Mouse (Mus musculus) limb, embryonic 10.5 days (tissue): ENCODE data around the gene Aff3. TPM values are rescaled to one million over a fixed set of nuclear protein-coding genes. Genes with fewer than 3 reads are reported as not detected.

Source experiments
- DNase-seq: peaks from one replicate; pipeline ENCODE4 v3.0.0-alpha.2; 2017; ENCODE audit warnings: low spot score
- H3K27ac ChIP-seq: fragments of 300-500 bp; sonication (generic); 2 replicates; pipeline ENCODE4 v1.5.1; 2016; ENCODE audit warnings: mild to moderate bottlenecking
- H3K27me3 ChIP-seq: fragments of 300-500 bp; sonication (generic); 2 replicates; pipeline ENCODE4 v1.6.1; 2016; ENCODE audit warnings: low read depth, mild to moderate bottlenecking; ENCODE audit not compliant: poor library complexity, severe bottlenecking
- H3K36me3 ChIP-seq: fragments of 300-500 bp; sonication (generic); 2 replicates; pipeline ENCODE4 v1.6.1; 2016; ENCODE audit warnings: mild to moderate bottlenecking, moderate library complexity
- H3K4me1 ChIP-seq: fragments of 300-500 bp; sonication (generic); 2 replicates; pipeline ENCODE4 v1.6.1; 2016
- H3K4me3 ChIP-seq: fragments of 300-500 bp; sonication (generic); 2 replicates; pipeline ENCODE4 v1.5.1; 2016; ENCODE audit warnings: mild to moderate bottlenecking, moderate library complexity
- H3K9me3 ChIP-seq: fragments of 300-500 bp; sonication (generic); replicated peaks from 2 replicates; pipeline ENCODE4 v1.6.1; 2016; ENCODE audit warnings: mild to moderate bottlenecking
- WGBS: fragments of 180-500 bp; shearing (Covaris S2); methylation state at CpG from one replicate; pipeline ENCODE4 v1.1.7; 2016; 5-methylcytosine and 5-hydroxymethylcytosine counted together
- polyA plus RNA-seq: library from polyadenylated mRNA; unstranded; fragments of >200 nt; fragmentation: Nextera tagmentation; extraction: Ambion mirVana; gene quantifications from 2 replicates; pipeline ENCODE4 v1.2.1, GENCODE M21; 2016

The Aff3 gene
- polyA plus RNA-seq, 1 experiment from 2014 or later: 38.8 TPM

DNA sequence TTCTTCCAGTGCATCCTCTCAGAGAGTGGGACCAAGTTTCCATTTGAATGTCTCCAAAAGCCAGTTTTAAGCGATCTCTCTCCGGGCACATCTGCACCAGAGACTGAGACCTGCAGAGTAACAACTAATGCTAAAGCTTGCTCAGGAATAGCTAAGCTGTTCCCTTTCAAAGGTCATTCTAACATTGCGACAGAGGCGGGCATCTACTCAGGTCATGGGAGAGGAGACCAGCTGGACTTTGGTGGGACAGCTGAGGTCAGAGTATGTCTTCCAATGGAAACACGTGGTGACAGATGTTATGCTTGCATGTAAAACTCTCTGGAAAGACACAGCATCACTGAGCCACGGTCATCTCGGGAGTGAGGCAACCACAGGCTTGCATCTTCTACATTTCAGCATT is 488.7 kb downstream of the Aff3 start:
- Histone ChIP-seq H3K27me3 (no peaks in the 10 kb centered on the region), H3K36me3 (peaks cover 54% of the 10 kb centered on the region), H3K4me3 (no peak overlapping the region), H3K9me3 (no peaks in the 10 kb centered on the region), H3K27ac (no peak overlapping the region), H3K4me1 (no peaks in the 10 kb centered on the region)
- 90% methylated on average over 7 of the region's 7 CpGs for WGBS
- no peak for DNase-seq

DNA sequence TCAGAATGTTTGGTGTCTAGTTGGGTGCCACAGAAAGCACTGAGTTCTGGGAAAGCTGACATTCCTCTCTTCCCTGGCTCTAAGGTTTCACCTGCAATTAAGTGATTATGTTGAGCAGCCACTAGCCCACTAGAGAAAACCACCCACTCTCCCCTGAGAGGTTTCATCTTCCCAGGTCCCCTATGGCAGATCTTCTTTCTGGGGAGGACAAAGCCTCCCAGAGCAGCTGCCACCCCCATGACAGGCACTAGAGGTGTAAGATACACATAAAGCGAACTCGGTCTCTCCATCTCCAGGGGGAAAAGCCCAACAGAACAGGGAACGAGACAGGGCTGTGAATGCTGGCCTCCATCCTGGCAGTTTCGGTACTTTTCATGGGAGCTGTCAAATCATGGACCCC is 492.9 kb downstream of the Aff3 start:
- H3K27ac ChIP-seq: no peak overlapping the region
- H3K4me1 ChIP-seq: no peaks in the 10 kb centered on the region
- no peak overlapping the region for H3K4me3 ChIP-seq
- no peaks in the 10 kb centered on the region for H3K27me3 ChIP-seq
- DNase-seq: no peak
- no peaks in the 10 kb centered on the region for H3K9me3 ChIP-seq
- WGBS: 92% methylated on average over 4 of the region's 4 CpGs
- peaks cover 13% of the 10 kb centered on the region for H3K36me3 ChIP-seq

GRCm38 (mm10) chr1:38165696-38166095 is 499.1 kb downstream of the Aff3 start:
- DNase-seq: no peak
- Histone ChIP-seq H3K9me3 (no peaks in the 10 kb centered on the region), H3K36me3 (no peaks in the 10 kb centered on the region), H3K27me3 (no peaks in the 10 kb centered on the region), H3K4me3 (no peak overlapping the region), H3K27ac (no peak overlapping the region), H3K4me1 (peaks cover 3% of the 10 kb centered on the region; the same call in 1 of the 2 replicates)
- WGBS: 80% methylated on average over 2 of the region's 2 CpGs

DNA sequence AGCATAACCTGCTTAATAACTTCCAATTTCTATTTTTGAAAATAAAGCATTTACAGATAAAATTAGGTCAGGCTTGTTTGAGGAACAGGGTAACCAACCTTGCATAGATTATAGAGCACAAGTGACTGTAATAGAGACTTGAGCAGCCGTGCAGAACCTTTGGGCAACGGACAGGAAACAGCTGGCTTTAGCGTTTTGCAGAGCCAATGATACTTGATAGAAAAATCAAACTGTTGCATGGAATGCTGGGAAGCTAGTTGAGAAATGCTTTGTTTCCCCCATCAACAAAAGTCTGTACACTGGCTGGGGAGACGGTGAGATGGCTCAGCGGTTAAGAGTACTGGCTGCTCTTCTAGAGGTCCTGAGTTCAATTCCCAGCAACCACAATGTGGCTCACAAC is 514.7 kb downstream of the Aff3 start:
- H3K36me3 ChIP-seq: no peaks in the 10 kb centered on the region
- H3K4me1 ChIP-seq: no peaks in the 10 kb centered on the region
- no peak overlapping the region for H3K4me3 ChIP-seq
- H3K27ac ChIP-seq: no peak overlapping the region
- WGBS: 87% methylated on average over 5 of the region's 5 CpGs
- H3K9me3 ChIP-seq: no peaks in the 10 kb centered on the region
- DNase-seq: no peak
- no peaks in the 10 kb centered on the region for H3K27me3 ChIP-seq

- H3K27ac ChIP-seq: no peak overlapping the region
- no peaks in the 10 kb centered on the region for H3K4me1 ChIP-seq
- no peaks in the 10 kb centered on the region for H3K9me3 ChIP-seq
- H3K36me3 ChIP-seq: no peaks in the 10 kb centered on the region
- no peak for DNase-seq
- H3K4me3 ChIP-seq: no peak overlapping the region
- 95% methylated on average over 4 of the region's 4 CpGs for WGBS
- H3K27me3 ChIP-seq: no peaks in the 10 kb centered on the region
These were observed 518.7 kb downstream of the Aff3 start for GRCm38 (mm10) chr1:38146008-38146407.

DNA sequence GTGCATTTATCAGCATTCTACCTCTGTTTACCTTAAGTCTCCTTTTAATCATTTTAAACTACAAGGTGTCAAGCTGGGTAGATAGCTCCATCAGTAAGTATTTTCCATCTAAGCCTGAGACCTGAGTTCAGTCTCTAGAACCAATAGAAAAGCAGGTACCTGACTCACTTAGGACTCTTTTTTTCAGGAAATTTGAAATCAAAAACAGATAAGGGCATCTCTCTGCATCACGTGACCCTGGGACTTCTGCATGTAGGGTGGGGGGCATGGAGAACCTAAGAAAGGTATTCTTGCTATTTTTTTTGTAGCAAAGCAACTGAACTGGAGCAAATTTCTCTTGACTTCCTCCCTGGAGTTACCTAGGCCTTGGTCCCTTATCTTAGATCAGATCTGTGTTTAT is 523.4 kb downstream of the Aff3 start:
- Histone ChIP-seq H3K27ac (no peak overlapping the region), H3K9me3 (no peaks in the 10 kb centered on the region), H3K27me3 (no peaks in the 10 kb centered on the region), H3K4me1 (no peaks in the 10 kb centered on the region), H3K36me3 (no peaks in the 10 kb centered on the region), H3K4me3 (no peak overlapping the region)
- WGBS: 87% methylated on average over 1 of the region's 1 CpGs
- DNase-seq: no peak

DNA sequence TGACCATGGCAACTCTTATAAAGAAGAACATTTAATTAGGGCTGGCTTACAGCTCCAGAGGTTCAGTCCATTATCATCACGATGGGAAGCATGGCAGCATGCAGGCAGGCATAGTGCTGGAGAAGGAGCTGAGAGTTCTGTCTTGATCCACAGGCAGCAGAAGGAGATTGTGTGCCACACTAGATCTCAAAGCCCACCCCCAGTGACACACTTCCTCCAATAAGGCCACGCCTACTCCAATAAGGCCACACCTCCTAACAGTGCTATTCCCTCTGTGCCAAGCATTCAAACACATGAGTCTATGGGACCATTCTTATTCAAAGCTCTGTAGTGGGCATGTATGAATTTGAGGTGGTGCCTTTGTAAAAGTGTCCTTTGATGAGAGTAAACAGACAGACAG is 523.8 kb downstream of the Aff3 start:
- Histone ChIP-seq H3K9me3 (no peaks in the 10 kb centered on the region), H3K36me3 (no peaks in the 10 kb centered on the region), H3K27me3 (no peaks in the 10 kb centered on the region), H3K27ac (no peak overlapping the region), H3K4me1 (no peaks in the 10 kb centered on the region), H3K4me3 (no peak overlapping the region)
- WGBS: 83% methylated on average over 2 of the region's 2 CpGs
- no peak for DNase-seq

DNA sequence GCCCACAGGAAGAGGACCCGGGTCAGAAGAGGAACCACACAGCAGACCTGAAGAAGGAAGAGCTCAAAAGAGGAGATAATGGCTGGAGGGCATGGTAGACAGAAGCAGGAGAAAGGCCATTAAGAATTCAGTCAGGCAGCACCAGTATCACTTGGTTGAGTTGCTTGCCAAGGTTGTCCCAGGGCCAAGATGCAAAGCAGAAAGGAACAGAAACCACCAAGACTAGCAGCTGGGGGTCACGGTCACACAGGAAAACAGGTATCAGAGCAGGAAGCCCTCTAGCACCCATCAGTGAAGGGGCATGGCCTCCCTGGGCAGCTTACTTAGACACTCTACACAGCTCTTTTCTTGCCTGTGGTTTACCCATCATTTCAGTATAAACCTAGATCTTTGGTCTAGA is 525.4 kb downstream of the Aff3 start:
- 81% methylated on average over 2 of the region's 2 CpGs for WGBS
- Histone ChIP-seq H3K9me3 (no peaks in the 10 kb centered on the region), H3K27ac (no peak overlapping the region), H3K4me3 (no peak overlapping the region), H3K27me3 (no peaks in the 10 kb centered on the region), H3K4me1 (no peaks in the 10 kb centered on the region), H3K36me3 (no peaks in the 10 kb centered on the region)
- no peak for DNase-seq

DNA sequence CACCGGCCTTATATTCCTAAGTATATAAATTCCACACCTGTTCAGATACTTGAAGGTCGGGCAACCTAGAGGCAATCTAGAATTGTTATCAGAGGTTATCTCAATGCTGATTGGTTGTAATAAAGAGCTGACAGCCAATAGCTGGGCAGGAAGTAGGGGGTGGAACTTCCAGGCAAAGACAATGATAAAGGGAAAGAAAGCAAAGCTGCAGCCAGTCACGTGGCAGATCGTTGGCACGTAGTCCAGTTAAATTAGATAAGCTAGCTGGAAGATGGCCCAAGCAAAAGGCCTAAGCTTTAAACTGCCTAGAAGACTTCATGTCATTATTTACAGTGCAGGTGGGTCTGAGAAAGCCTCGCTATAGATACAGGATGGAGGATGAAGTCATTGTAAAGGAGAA is 531.8 kb downstream of the Aff3 start:
- 78% methylated on average over 6 of the region's 6 CpGs for WGBS
- Histone ChIP-seq H3K27ac (no peak overlapping the region), H3K4me3 (no peak overlapping the region), H3K36me3 (no peaks in the 10 kb centered on the region), H3K27me3 (no peaks in the 10 kb centered on the region), H3K4me1 (peaks cover 15% of the 10 kb centered on the region), H3K9me3 (no peaks in the 10 kb centered on the region)
- DNase-seq: no peak

DNA sequence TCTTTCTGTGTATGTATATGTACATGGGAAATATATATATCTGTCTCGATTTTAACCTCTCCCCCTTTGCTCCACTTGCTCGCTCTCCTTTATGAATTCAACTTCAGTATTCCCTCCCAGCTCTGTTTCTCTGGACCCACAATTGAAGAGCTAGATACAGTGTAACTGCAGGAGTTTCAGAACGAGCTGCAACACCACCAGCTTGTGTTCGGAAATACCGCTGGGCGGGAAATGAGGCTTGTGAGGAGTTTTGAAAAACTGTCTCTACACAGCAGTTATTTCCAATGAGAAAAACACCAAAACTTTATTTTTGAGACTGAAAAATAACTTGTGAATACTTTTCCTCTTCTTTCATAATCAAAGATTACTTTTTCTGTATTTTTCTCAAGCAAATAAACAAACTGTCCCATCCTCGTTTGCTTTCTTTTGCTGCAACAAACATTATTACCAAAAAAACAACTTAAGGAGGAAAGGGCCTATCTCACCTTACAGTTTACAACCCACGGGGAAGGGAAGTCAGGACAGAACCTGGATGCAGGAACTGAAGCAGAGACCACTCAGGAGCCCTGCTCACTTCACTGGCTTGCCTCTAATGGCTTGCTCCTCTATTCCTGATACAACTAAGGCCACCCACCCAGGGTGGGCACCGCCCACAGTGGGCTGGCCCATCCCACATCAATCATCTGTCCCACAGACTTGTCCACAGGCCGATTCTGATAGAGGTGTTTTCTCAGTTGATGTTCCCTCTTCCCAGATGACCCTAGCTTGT is 533.9 kb downstream of the Aff3 start:
- H3K27ac ChIP-seq: peak overlapping the region; percentile 99; the same call in 1 of the 2 replicates
- WGBS: 59% methylated on average over 10 of the region's 10 CpGs
- H3K36me3 ChIP-seq: no peaks in the 10 kb centered on the region
- H3K4me1 ChIP-seq: peaks cover 25% of the 10 kb centered on the region
- H3K27me3 ChIP-seq: no peaks in the 10 kb centered on the region
- no peaks in the 10 kb centered on the region for H3K9me3 ChIP-seq
- peak overlapping the region; percentile 94; the same call in 1 of the 2 replicates for H3K4me3 ChIP-seq
- no peak for DNase-seq

DNA sequence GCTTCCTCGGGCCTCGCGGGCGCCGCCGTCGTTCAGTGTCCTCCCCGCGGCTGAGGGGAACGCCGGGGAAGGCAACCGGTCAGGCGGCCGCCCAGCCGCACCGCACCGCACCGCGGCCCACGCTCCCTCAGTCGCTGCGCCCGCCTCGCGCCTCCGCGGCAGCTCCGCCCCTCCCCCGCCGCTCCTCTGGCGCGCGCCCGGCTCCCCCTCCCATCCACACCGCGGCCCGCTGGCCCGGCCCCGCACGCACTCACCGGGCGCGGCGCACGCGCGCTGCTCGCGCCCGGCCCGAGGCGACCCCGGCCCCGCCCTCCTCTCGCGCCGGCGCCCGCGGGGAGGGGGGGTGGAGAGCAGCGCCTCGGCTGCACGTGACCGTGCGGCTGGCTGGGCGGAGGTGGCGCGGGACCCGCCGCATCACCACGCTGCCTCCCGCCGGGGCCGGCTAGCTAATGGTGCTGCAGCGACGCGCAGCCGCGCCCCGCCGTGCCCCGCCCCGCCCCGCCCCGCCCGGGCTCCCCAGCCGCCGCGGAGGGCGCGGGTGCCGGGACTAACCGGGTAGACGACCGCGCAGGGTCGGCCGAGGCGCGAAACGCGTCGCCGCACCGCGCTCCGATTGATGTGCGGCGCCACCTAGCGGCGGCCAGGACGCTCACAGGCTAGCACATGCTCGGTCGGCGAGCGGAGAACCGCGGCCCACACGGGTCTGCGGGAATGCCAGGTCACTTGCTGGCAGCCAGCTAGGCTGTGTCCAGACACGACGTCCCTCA is 535.1 kb downstream of the Aff3 start, which contains the start of gene Rev1:
Gene Rev1 (minus strand): TSS at position 301 of the 767 bp plus-strand sequence.
- H3K4me1 ChIP-seq: peaks cover 25% of the 10 kb centered on the region
- H3K27me3 ChIP-seq: no peaks in the 10 kb centered on the region
- peak within 1 kb of the TSS; percentile 94 for H3K4me3 ChIP-seq
- DNase-seq: peak; percentile 94
- no peaks in the 10 kb centered on the region for H3K36me3 ChIP-seq
- under 1% methylated on average over 99 of the region's 122 CpGs for WGBS
- H3K27ac ChIP-seq: peak within 1 kb of the TSS; percentile 99
- H3K9me3 ChIP-seq: no peaks in the 10 kb centered on the region

GRCm38 (mm10) chr1:38128919-38129436 is 535.8 kb downstream of the Aff3 start:
- H3K27me3 ChIP-seq: no peaks in the 10 kb centered on the region
- peak; percentile 72 for DNase-seq
- peaks cover 25% of the 10 kb centered on the region for H3K4me1 ChIP-seq
- H3K36me3 ChIP-seq: no peaks in the 10 kb centered on the region
- WGBS: under 1% methylated on average over 45 of the region's 68 CpGs
- peak overlapping the region; percentile 94 for H3K4me3 ChIP-seq
- H3K27ac ChIP-seq: peak overlapping the region; percentile 99
- H3K9me3 ChIP-seq: no peaks in the 10 kb centered on the region
